Mouse (Mus musculus): Measurements from ENCODE around the gene Eif2s1. TPM values are rescaled to one million over a fixed set of nuclear protein-coding genes. Genes with fewer than 3 reads are reported as not detected.
"Not testable (repeated sequence)": the region's sequence is repeated elsewhere in the genome, so short reads cannot be mapped to it uniquely, and the experiment has no call there.

Eif2s1 gene
- polyA plus RNA-seq, 1 experiment from 2014 or later = 128 TPM

- H3K4me2 ChIP-seq = no peak overlapping the region
- H3K9ac ChIP-seq = no peak overlapping the region
- peaks cover 30% of the 10 kb centered on the region for H3K27me3 ChIP-seq
- ATAC-seq (replicated peaks; ENCODE audit: insufficient number of reproducible peaks, insufficient read depth, low FRiP score, low read depth) = no peak
- no peak overlapping the region for H3K4me3 ChIP-seq
- peaks cover 27% of the 10 kb centered on the region for H3K4me1 ChIP-seq (replicated peaks)
- 61% methylated on average over 3 of the region's 3 CpGs for WGBS
- H3K27ac ChIP-seq = no peak overlapping the region
- H3K9me3 ChIP-seq (replicated peaks) = no peaks in the 10 kb centered on the region
- H3K36me3 ChIP-seq = no peaks in the 10 kb centered on the region
These were observed 53.9 kb downstream of the Eif2s1 start for GRCm38 (mm10) chr12:78915561-78915960.

- H3K4me3 ChIP-seq = no peak overlapping the region
- H3K27me3 ChIP-seq = peaks cover 25% of the 10 kb centered on the region
- H3K4me1 ChIP-seq (replicated peaks) = peaks cover 20% of the 10 kb centered on the region
- no peak for ATAC-seq (replicated peaks; ENCODE audit: insufficient number of reproducible peaks, insufficient read depth, low FRiP score, low read depth)
- 73% methylated on average over 3 of the region's 3 CpGs for WGBS
- no peaks in the 10 kb centered on the region for H3K9me3 ChIP-seq (replicated peaks)
- H3K27ac ChIP-seq = no peak overlapping the region
- no peaks in the 10 kb centered on the region for H3K36me3 ChIP-seq
- no peak overlapping the region for H3K9ac ChIP-seq
- H3K4me2 ChIP-seq = no peak overlapping the region
These were observed 54.7 kb downstream of the Eif2s1 start for GRCm38 (mm10) chr12:78916278-78916677.

- ATAC-seq (replicated peaks; ENCODE audit: insufficient number of reproducible peaks, insufficient read depth, low FRiP score, low read depth) = peak; percentile 55; the same call in 1 of the 2 replicates
- H3K4me1 ChIP-seq (replicated peaks) = peaks cover 10% of the 10 kb centered on the region
- H3K36me3 ChIP-seq = no peaks in the 10 kb centered on the region
- no peaks in the 10 kb centered on the region for H3K9me3 ChIP-seq (replicated peaks)
- H3K27ac ChIP-seq = no peak overlapping the region
- H3K9ac ChIP-seq = no peak overlapping the region
- H3K4me3 ChIP-seq = no peak overlapping the region
- peaks cover 13% of the 10 kb centered on the region for H3K27me3 ChIP-seq
- WGBS = 12% methylated on average over 11 of the region's 11 CpGs
- H3K4me2 ChIP-seq = peak overlapping the region; percentile 34
These were observed 56.8 kb downstream of the Eif2s1 start for GRCm38 (mm10) chr12:78918227-78919078.

- 0 out of 2 replicates have a peak, but pooled peaks have one; percentile 62 for ATAC-seq (replicated peaks; ENCODE audit: insufficient number of reproducible peaks, insufficient read depth, low FRiP score, low read depth)
- no peak overlapping the region for H3K4me3 ChIP-seq
- no peaks in the 10 kb centered on the region for H3K9me3 ChIP-seq (replicated peaks)
- 27% methylated on average over 16 of the region's 16 CpGs for WGBS
- H3K36me3 ChIP-seq = no peaks in the 10 kb centered on the region
- peaks cover 6% of the 10 kb centered on the region for H3K27me3 ChIP-seq
- H3K4me1 ChIP-seq (replicated peaks) = peaks cover 10% of the 10 kb centered on the region
- H3K9ac ChIP-seq = no peak overlapping the region
- H3K27ac ChIP-seq = no peak overlapping the region
- peak overlapping the region; percentile 34 for H3K4me2 ChIP-seq
These were observed 57.6 kb downstream of the Eif2s1 start for GRCm38 (mm10) chr12:78919079-78919712.

- no peak for ATAC-seq (replicated peaks; ENCODE audit: insufficient number of reproducible peaks, insufficient read depth, low FRiP score, low read depth)
- Histone ChIP-seq H3K9me3 (replicated peaks) (no peaks in the 10 kb centered on the region), H3K27me3 (no peaks in the 10 kb centered on the region), H3K27ac (no peak overlapping the region), H3K36me3 (no peaks in the 10 kb centered on the region), H3K9ac (no peak overlapping the region), H3K4me1 (replicated peaks) (peaks cover 10% of the 10 kb centered on the region), H3K4me2 (no peak overlapping the region), H3K4me3 (no peak overlapping the region)
- WGBS = 54% methylated on average over 4 of the region's 4 CpGs
These were observed 59.8 kb downstream of the Eif2s1 start for GRCm38 (mm10) chr12:78921421-78921820.

- ATAC-seq (replicated peaks; ENCODE audit: insufficient number of reproducible peaks, insufficient read depth, low FRiP score, low read depth) = no peak
- Histone ChIP-seq H3K4me1 (replicated peaks) (peaks cover 10% of the 10 kb centered on the region), H3K9me3 (replicated peaks) (no peaks in the 10 kb centered on the region), H3K4me2 (no peak overlapping the region), H3K4me3 (no peak overlapping the region), H3K27ac (no peak overlapping the region), H3K9ac (no peak overlapping the region), H3K27me3 (no peaks in the 10 kb centered on the region), H3K36me3 (no peaks in the 10 kb centered on the region)
- 63% methylated on average over 3 of the region's 3 CpGs for WGBS
These were observed 60.4 kb downstream of the Eif2s1 start for GRCm38 (mm10) chr12:78922058-78922457.

GRCm38 (mm10) chr12:78922977-78923376 is 61.4 kb downstream of the Eif2s1 start:
- not testable (repeated sequence) for H3K27ac ChIP-seq; H3K9me3 ChIP-seq (replicated peaks); H3K9ac ChIP-seq; H3K27me3 ChIP-seq; H3K4me3 ChIP-seq; ATAC-seq (replicated peaks; ENCODE audit: insufficient number of reproducible peaks, insufficient read depth, low FRiP score, low read depth); H3K36me3 ChIP-seq; H3K4me2 ChIP-seq; H3K4me1 ChIP-seq (replicated peaks)

GRCm38 (mm10) chr12:78923539-78924189 is 62.0 kb downstream of the Eif2s1 start:
- H3K9me3 ChIP-seq (replicated peaks) = no peaks in the 10 kb centered on the region
- no peak overlapping the region for H3K9ac ChIP-seq
- no peak overlapping the region for H3K4me2 ChIP-seq
- H3K27me3 ChIP-seq = no peaks in the 10 kb centered on the region
- H3K4me1 ChIP-seq (replicated peaks) = peaks cover 6% of the 10 kb centered on the region
- WGBS = 77% methylated on average over 7 of the region's 7 CpGs
- no peak overlapping the region for H3K4me3 ChIP-seq
- no peaks in the 10 kb centered on the region for H3K36me3 ChIP-seq
- no peak for ATAC-seq (replicated peaks; ENCODE audit: insufficient number of reproducible peaks, insufficient read depth, low FRiP score, low read depth)
- H3K27ac ChIP-seq = no peak overlapping the region

- H3K4me3 ChIP-seq = no peak overlapping the region
- no peak for ATAC-seq (replicated peaks; ENCODE audit: insufficient number of reproducible peaks, insufficient read depth, low FRiP score, low read depth)
- no peaks in the 10 kb centered on the region for H3K9me3 ChIP-seq (replicated peaks)
- no peak overlapping the region for H3K4me2 ChIP-seq
- no peaks in the 10 kb centered on the region for H3K36me3 ChIP-seq
- H3K9ac ChIP-seq = no peak overlapping the region
- WGBS = 68% methylated on average over 5 of the region's 5 CpGs
- H3K27me3 ChIP-seq = no peaks in the 10 kb centered on the region; the same call in 1 of the 2 replicates
- no peak overlapping the region for H3K27ac ChIP-seq
- 0 out of 2 replicates have a peak, but pooled peaks cover 2% of the 10 kb centered on the region for H3K4me1 ChIP-seq (replicated peaks)
These were observed 65.7 kb downstream of the Eif2s1 start for GRCm38 (mm10) chr12:78927287-78927686.

GRCm38 (mm10) chr12:78929900-78930299 is 68.3 kb downstream of the Eif2s1 start:
- Histone ChIP-seq H3K9me3 (replicated peaks) (no peaks in the 10 kb centered on the region), H3K36me3 (no peaks in the 10 kb centered on the region), H3K4me1 (replicated peaks) (0 out of 2 replicates have a peak, but pooled peaks cover 2% of the 10 kb centered on the region), H3K27ac (no peak overlapping the region), H3K27me3 (no peaks in the 10 kb centered on the region; the same call in 1 of the 2 replicates), H3K4me2 (no peak overlapping the region), H3K4me3 (no peak overlapping the region), H3K9ac (no peak overlapping the region)
- no peak for ATAC-seq (replicated peaks; ENCODE audit: insufficient number of reproducible peaks, insufficient read depth, low FRiP score, low read depth)
- WGBS = 78% methylated on average over 1 of the region's 1 CpGs

GRCm38 (mm10) chr12:78936494-78936893 is 74.9 kb downstream of the Eif2s1 start:
- Histone ChIP-seq H3K27ac (no peak overlapping the region), H3K36me3 (no peaks in the 10 kb centered on the region), H3K4me1 (replicated peaks) (peaks cover 4% of the 10 kb centered on the region; the same call in 1 of the 2 replicates), H3K4me2 (no peak overlapping the region), H3K27me3 (no peaks in the 10 kb centered on the region; the same call in 1 of the 2 replicates), H3K4me3 (no peak overlapping the region), H3K9ac (no peak overlapping the region), H3K9me3 (replicated peaks) (no peaks in the 10 kb centered on the region)
- ATAC-seq (replicated peaks; ENCODE audit: insufficient number of reproducible peaks, insufficient read depth, low FRiP score, low read depth) = no peak
- WGBS = 60% methylated on average over 4 of the region's 4 CpGs
